Mouse (Mus musculus): ENCODE data around the gene Spag5.
"Not testable (repeated sequence)": the region's sequence is repeated elsewhere in the genome, so short reads cannot be mapped to it uniquely, and the experiment has no call there.

Spag5 gene

GRCm38 (mm10) chr11:78301357-78302084, at the start of gene Spag5:
Gene Spag5 (plus strand): TSS chr11:78301529.
- DNase-seq (ENCODE audit: low spot score) = peak; percentile 89

GRCm38 (mm10) chr11:78256618-78257017, 44.7 kb upstream of the Spag5 start:
- DNase-seq (ENCODE audit: low spot score) = no peak

GRCm38 (mm10) chr11:78260489-78261258, 40.7 kb upstream of the Spag5 start:
- DNase-seq (ENCODE audit: low spot score) = no peak

- DNase-seq (ENCODE audit: low spot score) = peak; percentile 93
These were observed 39.7 kb upstream of the Spag5 start, which contains the start of gene 2610507B11Rik for GRCm38 (mm10) chr11:78261380-78262352. Gene 2610507B11Rik (plus strand): TSS chr11:78261752.

- peak; percentile 41 for DNase-seq (ENCODE audit: low spot score)
These were observed 38.8 kb upstream of the Spag5 start for GRCm38 (mm10) chr11:78262550-78262949.

GRCm38 (mm10) chr11:78265571-78265970, 35.8 kb upstream of the Spag5 start:
- DNase-seq (ENCODE audit: low spot score) = no peak

GRCm38 (mm10) chr11:78271986-78272385, 29.3 kb upstream of the Spag5 start:
- no peak for DNase-seq (ENCODE audit: low spot score)

GRCm38 (mm10) chr11:78275596-78275995, 25.7 kb upstream of the Spag5 start:
- no peak for DNase-seq (ENCODE audit: low spot score)

- DNase-seq (ENCODE audit: low spot score) = not testable (repeated sequence)
These were observed 25.2 kb upstream of the Spag5 start for GRCm38 (mm10) chr11:78276169-78276568.

GRCm38 (mm10) chr11:78278853-78279252, 22.5 kb upstream of the Spag5 start:
- DNase-seq (ENCODE audit: low spot score) = no peak

- DNase-seq (ENCODE audit: low spot score) = no peak
These were observed 21.7 kb upstream of the Spag5 start for GRCm38 (mm10) chr11:78279586-78279985.

GRCm38 (mm10) chr11:78289146-78289763, 12.1 kb upstream of the Spag5 start:
- DNase-seq (ENCODE audit: low spot score) = no peak

GRCm38 (mm10) chr11:78290654-78291053, 10.7 kb upstream of the Spag5 start, which contains the start of gene BC030499:
Gene BC030499 (plus strand): TSS chr11:78290841.
- DNase-seq (ENCODE audit: low spot score) = no peak

GRCm38 (mm10) chr11:78294585-78294984, 6.7 kb upstream of the Spag5 start:
- no peak for DNase-seq (ENCODE audit: low spot score)

GRCm38 (mm10) chr11:78300917-78301316, 412 bp upstream of the Spag5 start:
- no peak for DNase-seq (ENCODE audit: low spot score)

GRCm38 (mm10) chr11:78305272-78305671, 3.9 kb downstream of the Spag5 start:
- DNase-seq (ENCODE audit: low spot score) = no peak

GRCm38 (mm10) chr11:78310861-78311511, 9.7 kb downstream of the Spag5 start:
- no peak for DNase-seq (ENCODE audit: low spot score)

- DNase-seq (ENCODE audit: low spot score) = no peak
These were observed 12.3 kb downstream of the Spag5 start for GRCm38 (mm10) chr11:78313662-78314061.

- DNase-seq (ENCODE audit: low spot score) = no peak
These were observed 17.1 kb downstream of the Spag5 start for GRCm38 (mm10) chr11:78318411-78318810.

- DNase-seq (ENCODE audit: low spot score) = no peak
These were observed 20.9 kb downstream of the Spag5 start for GRCm38 (mm10) chr11:78322076-78322831.

All from ovary, postnatal 36 days (tissue).